Mouse (Mus musculus) stomach, embryonic 15.5 days (tissue): Measurements from ENCODE around the gene Rasal1. TPM values are rescaled to one million over a fixed set of nuclear protein-coding genes. Genes with fewer than 3 reads are reported as not detected.

Experiments used
- ATAC-seq: fragments of 200-750 bp; cut with Nextera tagmentation; 2 replicates; pipeline ENCODE4 v1.8.0; 2017; ENCODE audit warnings: low read depth, moderate number of reproducible peaks, moderate TSS enrichment; ENCODE audit not compliant: insufficient read depth, low FRiP score
- H3K27ac ChIP-seq: fragments of 300-500 bp; sonication (generic); 2 replicates; pipeline ENCODE4 v1.5.1; 2015; ENCODE audit warnings: mild to moderate bottlenecking, inconsistent platforms
- H3K27me3 ChIP-seq: fragments of 300-500 bp; sonication (generic); replicated peaks from 2 replicates; pipeline ENCODE4 v1.6.1; 2015; ENCODE audit warnings: inconsistent platforms
- H3K36me3 ChIP-seq: fragments of 300-500 bp; sonication (generic); 2 replicates; pipeline ENCODE4 v1.6.1; 2015; ENCODE audit warnings: inconsistent platforms
- H3K4me1 ChIP-seq: fragments of 300-500 bp; sonication (generic); 2 replicates; pipeline ENCODE4 v1.6.1; 2015; ENCODE audit warnings: inconsistent platforms
- H3K4me2 ChIP-seq: fragments of 300-500 bp; sonication (generic); 2 replicates; pipeline ENCODE4 v1.6.1; 2015; ENCODE audit warnings: mild to moderate bottlenecking, inconsistent platforms
- H3K4me3 ChIP-seq: fragments of 300-500 bp; sonication (generic); replicated peaks from 2 replicates; pipeline ENCODE4 v1.5.1; 2015; ENCODE audit warnings: inconsistent platforms
- H3K9ac ChIP-seq: fragments of 300-500 bp; sonication (generic); 2 replicates; pipeline ENCODE4 v1.6.1; 2015; ENCODE audit warnings: inconsistent platforms
- H3K9me3 ChIP-seq: fragments of 300-500 bp; sonication (generic); 2 replicates; pipeline ENCODE4 v1.6.1; 2016; ENCODE audit warnings: inconsistent platforms
- WGBS: fragments of 180-500 bp; shearing (Covaris S2); methylation state at CpG from one replicate; pipeline ENCODE4 v1.1.7; 2015; 5-methylcytosine and 5-hydroxymethylcytosine counted together
- polyA plus RNA-seq: library from polyadenylated mRNA; unstranded; fragments of >200 nt; fragmentation: Nextera tagmentation; extraction: Ambion mirVana; gene quantifications from 2 replicates; pipeline ENCODE4 v1.2.1, GENCODE M21; 2015

Rasal1 gene
- polyA plus RNA-seq, 1 experiment from 2014 or later = 0.54 TPM

DNA sequence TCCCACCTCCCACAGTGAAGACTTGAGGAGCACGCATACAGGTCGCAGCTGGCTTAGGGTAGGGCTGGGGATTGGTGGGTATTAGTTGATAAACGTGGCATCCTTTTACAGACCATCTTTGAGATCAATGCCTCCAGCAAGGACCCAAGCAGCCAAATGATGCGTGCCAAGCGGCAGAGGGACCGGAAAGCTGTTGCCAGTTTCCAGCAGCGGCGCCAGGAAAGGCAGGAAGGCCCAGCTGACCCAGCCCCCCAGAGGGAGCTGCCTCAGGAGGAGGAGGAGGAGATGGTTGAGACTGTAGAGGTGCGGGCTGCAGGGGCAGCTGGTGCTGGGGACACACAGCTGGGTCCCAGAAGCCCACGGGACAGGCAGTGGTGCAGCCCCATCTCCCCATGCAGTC lies 24.2 kb upstream of the Rasal1 start:
- Histone ChIP-seq H3K27ac (no peak overlapping the region), H3K4me3 (no peak overlapping the region), H3K9ac (no peak overlapping the region), H3K36me3 (peaks cover 76% of the 10 kb centered on the region), H3K4me2 (no peak overlapping the region), H3K4me1 (no peaks in the 10 kb centered on the region), H3K27me3 (no peaks in the 10 kb centered on the region), H3K9me3 (no peaks in the 10 kb centered on the region)
- ATAC-seq = no peak
- 93% methylated on average over 10 of the region's 10 CpGs for WGBS

- no peak overlapping the region for H3K4me2 ChIP-seq
- peaks cover 56% of the 10 kb centered on the region for H3K36me3 ChIP-seq
- ATAC-seq = peak; percentile 29; the same call in 1 of the 2 replicates
- no peak overlapping the region for H3K9ac ChIP-seq
- H3K9me3 ChIP-seq = no peaks in the 10 kb centered on the region
- no peak overlapping the region for H3K27ac ChIP-seq
- H3K4me3 ChIP-seq = no peak overlapping the region
- H3K4me1 ChIP-seq = no peaks in the 10 kb centered on the region
- 39% methylated on average over 19 of the region's 19 CpGs for WGBS
- no peaks in the 10 kb centered on the region for H3K27me3 ChIP-seq
Measured at GRCm38 (mm10) chr5:120626399-120626798, 22.2 kb upstream of the Rasal1 start.

- H3K9me3 ChIP-seq = no peaks in the 10 kb centered on the region
- no peaks in the 10 kb centered on the region for H3K27me3 ChIP-seq
- ATAC-seq = no peak
- H3K4me1 ChIP-seq = no peaks in the 10 kb centered on the region
- 93% methylated on average over 15 of the region's 15 CpGs for WGBS
- H3K9ac ChIP-seq = no peak overlapping the region
- no peak overlapping the region for H3K4me2 ChIP-seq
- H3K36me3 ChIP-seq = peaks cover 43% of the 10 kb centered on the region
- H3K4me3 ChIP-seq = no peak overlapping the region
- H3K27ac ChIP-seq = no peak overlapping the region
Measured at GRCm38 (mm10) chr5:120627515-120628300, 20.9 kb upstream of the Rasal1 start.

DNA sequence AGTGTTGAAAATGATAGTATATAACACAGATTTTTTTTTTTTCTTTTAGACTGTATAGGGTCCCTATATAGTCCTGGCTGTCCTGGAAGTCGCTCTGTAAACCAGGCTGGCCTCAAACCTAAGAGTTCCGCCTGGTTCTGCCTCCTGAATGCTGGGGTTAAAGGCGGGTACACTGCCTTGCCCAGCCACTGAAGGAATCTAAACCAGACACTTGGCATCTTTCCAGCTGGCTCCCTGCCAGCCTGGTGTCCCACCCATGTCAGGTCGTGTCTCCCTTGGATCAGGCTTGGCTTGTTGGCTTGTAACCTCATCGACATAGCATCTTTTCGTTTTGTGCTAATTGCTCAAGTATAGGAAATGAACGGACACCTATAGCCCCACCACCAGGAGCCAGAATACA lies 20.0 kb upstream of the Rasal1 start:
- no peak overlapping the region for H3K9ac ChIP-seq
- H3K4me1 ChIP-seq = no peaks in the 10 kb centered on the region
- H3K4me2 ChIP-seq = no peak overlapping the region
- H3K27me3 ChIP-seq = no peaks in the 10 kb centered on the region
- H3K27ac ChIP-seq = no peak overlapping the region
- no peaks in the 10 kb centered on the region for H3K9me3 ChIP-seq
- ATAC-seq = no peak
- peaks cover 35% of the 10 kb centered on the region for H3K36me3 ChIP-seq
- H3K4me3 ChIP-seq = no peak overlapping the region
- 59% methylated on average over 7 of the region's 7 CpGs for WGBS

- Histone ChIP-seq H3K4me2 (peak overlapping the region; percentile 11), H3K27ac (no peak overlapping the region), H3K4me1 (no peaks in the 10 kb centered on the region), H3K9ac (no peak overlapping the region), H3K4me3 (no peak overlapping the region), H3K9me3 (no peaks in the 10 kb centered on the region), H3K27me3 (no peaks in the 10 kb centered on the region), H3K36me3 (peaks cover 13% of the 10 kb centered on the region)
- ATAC-seq = no peak
- 7% methylated on average over 29 of the region's 29 CpGs for whole genome bisulfite sequencing
Measured at GRCm38 (mm10) chr5:120631128-120631527, 17.5 kb upstream of the Rasal1 start.

DNA sequence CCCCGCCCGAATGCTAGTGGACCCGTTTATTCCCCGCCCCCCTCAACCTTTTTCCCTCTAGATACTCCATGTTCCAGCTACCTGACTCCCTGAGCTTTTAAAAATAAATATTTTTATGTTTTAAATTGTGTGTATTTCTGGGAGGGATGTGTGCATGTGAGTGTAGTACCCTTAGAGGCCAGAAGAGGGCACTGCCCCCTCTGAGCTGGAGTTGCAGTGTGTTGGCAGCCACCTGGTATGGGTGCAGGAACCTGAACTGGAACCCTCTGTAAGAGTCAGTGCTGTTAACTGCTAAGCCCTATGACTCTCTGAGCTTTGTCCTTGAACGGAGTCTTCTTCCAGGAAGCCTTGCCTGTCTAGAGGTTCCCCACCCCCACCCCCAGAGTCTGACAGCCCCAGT lies 16.7 kb upstream of the Rasal1 start:
- WGBS = 84% methylated on average over 5 of the region's 5 CpGs
- no peak overlapping the region for H3K9ac ChIP-seq
- H3K4me1 ChIP-seq = no peaks in the 10 kb centered on the region
- H3K27me3 ChIP-seq = no peaks in the 10 kb centered on the region
- H3K4me3 ChIP-seq = no peak overlapping the region
- no peak overlapping the region for H3K27ac ChIP-seq
- no peak overlapping the region for H3K4me2 ChIP-seq
- no peaks in the 10 kb centered on the region for H3K9me3 ChIP-seq
- H3K36me3 ChIP-seq = peaks cover 8% of the 10 kb centered on the region
- ATAC-seq = no peak

DNA sequence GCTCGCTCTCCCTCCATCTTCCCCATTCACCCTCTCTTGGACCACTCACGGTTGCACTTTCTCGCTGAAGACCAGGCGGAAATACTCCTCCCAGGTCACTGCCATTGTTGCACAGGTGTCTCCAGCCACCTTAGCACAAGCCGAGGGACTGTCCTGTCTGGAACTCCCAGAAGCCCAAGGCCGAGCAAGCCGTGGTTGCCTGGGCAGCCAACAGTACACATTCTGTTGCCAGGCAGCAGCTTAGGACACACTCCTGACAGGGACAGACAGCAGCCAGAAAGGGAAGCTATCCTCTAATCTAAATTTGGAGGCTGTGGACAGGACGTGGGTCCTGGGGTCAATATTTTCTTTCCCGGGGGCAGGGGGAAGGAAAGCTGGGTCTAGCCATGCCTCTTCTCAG lies 14.5 kb upstream of the Rasal1 start, which contains the start of gene Cfap73:
Gene Cfap73 (minus strand): TSS at position 105 of the 400 bp plus-strand sequence.
- no peaks in the 10 kb centered on the region for H3K36me3 ChIP-seq
- no peak within 1 kb of the TSS for H3K27ac ChIP-seq
- 51% methylated on average over 9 of the region's 9 CpGs for WGBS
- H3K9me3 ChIP-seq = no peaks in the 10 kb centered on the region
- no peak for ATAC-seq
- H3K4me1 ChIP-seq = no peaks in the 10 kb centered on the region
- H3K4me3 ChIP-seq = no peak within 1 kb of the TSS
- H3K27me3 ChIP-seq = no peaks in the 10 kb centered on the region
- no peak within 1 kb of the TSS for H3K4me2 ChIP-seq
- H3K9ac ChIP-seq = no peak within 1 kb of the TSS

DNA sequence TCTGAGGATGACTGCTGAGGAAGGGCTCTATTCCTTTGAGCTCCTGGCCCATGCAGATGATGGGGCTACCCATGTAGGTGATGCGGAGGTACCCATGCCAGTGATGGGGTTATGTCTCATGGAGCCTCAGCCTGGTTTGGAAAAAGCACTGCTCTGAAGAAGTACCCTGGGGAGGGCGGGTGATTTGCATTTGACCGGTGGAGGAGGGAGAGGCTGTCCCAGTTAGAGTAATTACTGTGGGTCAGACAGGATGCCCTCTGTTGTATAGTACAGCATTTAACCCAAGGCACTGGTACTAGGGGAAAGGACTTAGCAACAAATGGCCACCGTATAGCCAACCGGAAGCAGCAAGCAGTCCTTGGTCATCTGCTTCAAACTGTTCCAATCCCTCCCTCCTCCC lies 13.8 kb upstream of the Rasal1 start:
- Histone ChIP-seq H3K4me2 (no peak overlapping the region), H3K4me3 (no peak overlapping the region), H3K27me3 (no peaks in the 10 kb centered on the region), H3K9me3 (no peaks in the 10 kb centered on the region), H3K9ac (no peak overlapping the region), H3K36me3 (no peaks in the 10 kb centered on the region), H3K27ac (no peak overlapping the region), H3K4me1 (no peaks in the 10 kb centered on the region)
- WGBS = 31% methylated on average over 5 of the region's 5 CpGs
- no peak for ATAC-seq

GRCm38 (mm10) chr5:120635633-120636032 lies 13.0 kb upstream of the Rasal1 start:
- 77% methylated on average over 5 of the region's 5 CpGs for WGBS
- H3K27me3 ChIP-seq = no peaks in the 10 kb centered on the region
- no peak overlapping the region for H3K4me2 ChIP-seq
- no peak overlapping the region for H3K4me3 ChIP-seq
- H3K36me3 ChIP-seq = no peaks in the 10 kb centered on the region
- H3K4me1 ChIP-seq = no peaks in the 10 kb centered on the region
- ATAC-seq = no peak
- H3K9ac ChIP-seq = no peak overlapping the region
- H3K27ac ChIP-seq = no peak overlapping the region
- H3K9me3 ChIP-seq = no peaks in the 10 kb centered on the region

DNA sequence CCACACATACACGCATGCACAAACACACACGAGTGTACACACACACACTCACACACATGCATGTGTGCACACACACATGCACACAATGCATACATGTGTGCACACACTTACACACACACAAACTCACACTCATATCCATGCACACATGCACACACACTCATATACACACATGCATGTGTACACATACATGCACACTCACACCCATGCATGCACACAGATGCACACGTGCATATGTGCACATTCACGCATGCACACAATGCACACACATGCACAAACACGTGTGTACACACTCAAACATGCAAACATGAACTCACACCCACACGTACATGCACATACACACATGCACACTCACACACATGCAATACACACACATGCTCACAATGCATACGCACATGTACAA lies 8.5 kb upstream of the Rasal1 start:
- WGBS = 88% methylated on average over 7 of the region's 7 CpGs

GRCm38 (mm10) chr5:120643365-120644085 lies 5.1 kb upstream of the Rasal1 start:
- ATAC-seq = no peak
- Histone ChIP-seq H3K4me3 (no peak overlapping the region), H3K36me3 (no peaks in the 10 kb centered on the region), H3K27me3 (peaks cover 9% of the 10 kb centered on the region; the same call in 1 of the 2 replicates), H3K4me1 (peaks cover 3% of the 10 kb centered on the region), H3K9ac (no peak overlapping the region), H3K9me3 (no peaks in the 10 kb centered on the region), H3K4me2 (no peak overlapping the region), H3K27ac (no peak overlapping the region)
- 62% methylated on average over 14 of the region's 14 CpGs for WGBS

More for the DNA sequence above, 8.5 kb upstream of the Rasal1 start:
- no peaks in the 10 kb centered on the region for H3K36me3 ChIP-seq
- no peaks in the 10 kb centered on the region for H3K27me3 ChIP-seq
- H3K4me1 ChIP-seq = no peaks in the 10 kb centered on the region
- ATAC-seq = no peak
- H3K4me2 ChIP-seq = no peak overlapping the region
- no peak overlapping the region for H3K9ac ChIP-seq
- H3K27ac ChIP-seq = no peak overlapping the region
- H3K4me3 ChIP-seq = no peak overlapping the region
- H3K9me3 ChIP-seq = no peaks in the 10 kb centered on the region

DNA sequence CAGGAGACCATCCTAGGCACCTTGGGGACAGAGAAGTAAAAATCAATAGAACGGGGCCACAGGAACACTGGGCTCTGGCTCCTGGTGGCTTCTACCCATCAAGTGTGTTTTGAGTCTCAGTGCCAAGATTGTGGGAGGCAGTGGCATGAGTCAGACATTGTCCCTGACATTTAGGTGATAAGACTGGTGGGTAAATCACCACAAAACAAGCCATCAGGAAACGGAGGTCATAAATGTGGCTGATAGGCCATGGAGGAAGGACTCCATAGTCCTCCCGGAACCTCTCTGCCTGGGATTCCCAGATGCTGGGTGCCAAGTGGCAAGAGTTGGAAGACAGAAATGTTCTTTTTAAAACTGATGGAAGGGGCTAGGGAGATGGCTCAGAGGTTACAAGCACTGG lies 4.4 kb upstream of the Rasal1 start:
- ATAC-seq = no peak
- Histone ChIP-seq H3K9me3 (no peaks in the 10 kb centered on the region), H3K27me3 (peaks cover 16% of the 10 kb centered on the region), H3K9ac (no peak overlapping the region), H3K4me2 (no peak overlapping the region), H3K36me3 (no peaks in the 10 kb centered on the region), H3K4me3 (no peak overlapping the region), H3K27ac (no peak overlapping the region), H3K4me1 (peaks cover 10% of the 10 kb centered on the region)
- WGBS = 62% methylated on average over 3 of the region's 3 CpGs
